Mouse (Mus musculus): ENCODE data around the gene Abcg1. TPM values are rescaled to one million over a fixed set of nuclear protein-coding genes. Genes with fewer than 3 reads are reported as not detected.

The Abcg1 gene
- total and polyA plus RNA-seq, 3 experiments = 2.2 to 4.6 (median 2.2) TPM

GRCm38 (mm10) chr17:31138398-31138797 lies 80.9 kb downstream of the Abcg1 start:
- TF ChIP-seq CTCF (conservative IDR thresholded peaks at IDR 0.05 in 1 of 2, IDR thresholded peaks at IDR 0.05 in 1 of 2; ENCODE audit: low read depth in 2 of 2, low read length in 2 of 2) (peak; percentile 83 to 95), RAD21 (IDR thresholded peaks at IDR 0.05; ENCODE audit: low read depth, low read length) (peak; percentile 93), SIN3A (IDR thresholded peaks at IDR 0.05; ENCODE audit: low read length) (no peak), SMC3 (IDR thresholded peaks at IDR 0.05; ENCODE audit: low read depth, low read length) (peak; percentile 91), ZC3H11A (IDR thresholded peaks at IDR 0.05; ENCODE audit: low read depth, low read length) (peak; percentile 67), ZNF384 (IDR thresholded peaks at IDR 0.05; ENCODE audit: low read depth, low read length) (no peak), RCOR1 (conservative IDR thresholded peaks at IDR 0.05; ENCODE audit: low read depth, low read length) (no peak)
- Histone ChIP-seq H3K79me2 (replicated peaks; ENCODE audit: control insufficient read depth, extremely low read depth, insufficient read depth, poor library complexity, severe bottlenecking) (no peaks in the 10 kb centered on the region; the same call in 1 of the 2 replicates), H3K36me3 (replicated peaks in 1 of 2; ENCODE audit: control insufficient read depth in 1 of 2, insufficient read depth in 1 of 2, low read length in 1 of 2) (no peaks in the 10 kb centered on the region), H3K9me3 (replicated peaks; ENCODE audit: low read length) (no peaks in the 10 kb centered on the region), H3K4me2 (ENCODE audit: insufficient read depth, low read depth, poor library complexity, severe bottlenecking) (no peak overlapping the region), H3K4me1 (ENCODE audit: control insufficient read depth in 1 of 2, insufficient read depth in 2 of 2) (peaks cover 4% of the 10 kb centered on the region in 2 experiments; a peak in 2 of 4 replicates), H3K27me3 (replicated peaks) (peaks cover 16% of the 10 kb centered on the region), H3K27ac (ENCODE audit: insufficient read depth, low read depth) (no peak overlapping the region), H3K4me3 (replicated peaks in 1 of 3; ENCODE audit: low read depth in 2 of 3, low read length in 2 of 3, poor library complexity in 1 of 3) (no peak overlapping the region), H3K9ac (ENCODE audit: insufficient read depth, low read depth) (no peak overlapping the region)
- dilution Hi-C loops (cut with MboI; ENCODE audit: extremely low pct_ligation_motif_present, extremely low pct_unique_long_range_greater_than_20kb, low sequenced_read_pairs) = no loop called here
- in situ Hi-C loops (cut with MboI; ENCODE audit: low pct_ligation_motif_present, low pct_unique_long_range_greater_than_20kb, low sequenced_read_pairs) = no loop called here
- DNase-seq (ENCODE audit: extremely low read depth) = peak; percentile 71

GRCm38 (mm10) chr17:31142116-31142515 lies 84.6 kb downstream of the Abcg1 start:
- TF ChIP-seq POLR2A (IDR thresholded peaks at IDR 0.05; ENCODE audit: low read depth, low read length) (no peak), EP300 (IDR thresholded peaks at IDR 0.05; ENCODE audit: low read length) (no peak), MEF2A (IDR thresholded peaks at IDR 0.05; ENCODE audit: borderline replicate concordance, low read depth, low read length) (no peak), SIN3A (IDR thresholded peaks at IDR 0.05; ENCODE audit: low read length) (no peak), MAFK (IDR thresholded peaks at IDR 0.05; ENCODE audit: insufficient replicate concordance, low read length) (no peak), KAT2A (IDR thresholded peaks at IDR 0.05; ENCODE audit: insufficient replicate concordance, low read length) (no peak), ZKSCAN1 (IDR thresholded peaks at IDR 0.05; ENCODE audit: borderline replicate concordance, low read depth, low read length) (no peak), HCFC1 (IDR thresholded peaks at IDR 0.05; ENCODE audit: low read depth, low read length) (no peak), ETS1 (conservative IDR thresholded peaks at IDR 0.05; ENCODE audit: low read depth, low read length) (no peak), UBTF (IDR thresholded peaks at IDR 0.05; ENCODE audit: low read depth, low read length) (no peak), MAX (IDR thresholded peaks at IDR 0.05; ENCODE audit: low read length) (no peak), MXI1 (IDR thresholded peaks at IDR 0.05; ENCODE audit: low read depth, low read length) (no peak), USF1 (IDR thresholded peaks at IDR 0.05; ENCODE audit: low read depth, low read length) (no peak), NELFE (IDR thresholded peaks at IDR 0.05; ENCODE audit: low read depth, low read length) (no peak), TBP (conservative IDR thresholded peaks at IDR 0.05; ENCODE audit: low read depth, low read length) (no peak), MAZ (IDR thresholded peaks at IDR 0.05; ENCODE audit: low read depth, low read length) (no peak), JUN (IDR thresholded peaks at IDR 0.05; ENCODE audit: insufficient read depth, low read depth, low read length) (no peak), RCOR1 (conservative IDR thresholded peaks at IDR 0.05; ENCODE audit: low read depth, low read length) (no peak), NRF1 (IDR thresholded peaks at IDR 0.05; ENCODE audit: low read depth, low read length) (no peak), TCF12 (IDR thresholded peaks at IDR 0.05; ENCODE audit: low read depth, low read length) (no peak)
- Histone ChIP-seq H3K4me2 (ENCODE audit: insufficient read depth, low read depth, poor library complexity, severe bottlenecking) (no peak overlapping the region), H3K9me3 (replicated peaks; ENCODE audit: low read length) (peaks cover 5% of the 10 kb centered on the region), H3K27ac (ENCODE audit: insufficient read depth, low read depth) (no peak overlapping the region), H3K9ac (ENCODE audit: insufficient read depth, low read depth) (no peak overlapping the region), H3K79me2 (replicated peaks; ENCODE audit: control insufficient read depth, extremely low read depth, insufficient read depth, poor library complexity, severe bottlenecking) (no peaks in the 10 kb centered on the region; the same call in 1 of the 2 replicates), H3K27me3 (replicated peaks) (peaks cover 41% of the 10 kb centered on the region), H3K36me3 (replicated peaks in 1 of 2; ENCODE audit: control insufficient read depth in 1 of 2, insufficient read depth in 1 of 2, low read length in 1 of 2) (no peaks in the 10 kb centered on the region), H3K4me1 (ENCODE audit: control insufficient read depth in 1 of 2, insufficient read depth in 2 of 2) (peaks cover 0 to 4% of the 10 kb centered on the region in 2 experiments; a peak in 1 of 4 replicates), H3K4me3 (replicated peaks in 1 of 3; ENCODE audit: low read depth in 2 of 3, low read length in 2 of 3, poor library complexity in 1 of 3) (no peak overlapping the region)
- dilution Hi-C loops (cut with MboI; ENCODE audit: extremely low pct_ligation_motif_present, extremely low pct_unique_long_range_greater_than_20kb, low sequenced_read_pairs) = no loop called here
- no peak for DNase-seq (ENCODE audit: extremely low read depth)
- in situ Hi-C loops (cut with MboI; ENCODE audit: low pct_ligation_motif_present, low pct_unique_long_range_greater_than_20kb, low sequenced_read_pairs) = loop anchor here (5.0 kb wide), 1 partner anchor 45 kb away; no protein-coding TSS in a partner anchor

All from CH12.LX (cell line).